Mouse (Mus musculus): ENCODE results near the gene Hinfp.
"Not testable (repeated sequence)": the region's sequence is repeated elsewhere in the genome, so short reads cannot be mapped to it uniquely, and the experiment has no call there.

The Hinfp gene

GRCm38 (mm10) chr9:44311136-44312134, 6.0 kb upstream of the Hinfp start:
- peak; percentile 65 for DNase-seq

DNA sequence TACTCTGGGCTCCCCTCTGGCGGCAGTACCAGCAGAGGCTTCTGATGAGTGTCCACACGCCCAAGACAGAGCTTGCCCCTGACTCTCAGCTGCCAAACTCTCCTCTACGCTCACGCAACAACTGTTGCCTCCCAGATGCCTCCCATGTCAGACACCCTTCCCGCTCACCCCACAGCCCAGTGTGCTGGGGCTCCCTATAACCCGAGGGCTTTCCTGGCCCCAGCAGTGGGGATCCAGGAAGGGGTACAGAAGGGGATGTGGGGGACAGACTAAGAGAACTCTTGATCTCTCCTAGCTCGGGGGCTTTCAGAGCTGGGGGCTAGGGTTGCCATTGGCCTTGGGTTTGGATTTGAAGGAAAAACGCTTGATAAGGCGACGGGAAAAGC, 5.3 kb upstream of the Hinfp start:
- no peak for DNase-seq

DNA sequence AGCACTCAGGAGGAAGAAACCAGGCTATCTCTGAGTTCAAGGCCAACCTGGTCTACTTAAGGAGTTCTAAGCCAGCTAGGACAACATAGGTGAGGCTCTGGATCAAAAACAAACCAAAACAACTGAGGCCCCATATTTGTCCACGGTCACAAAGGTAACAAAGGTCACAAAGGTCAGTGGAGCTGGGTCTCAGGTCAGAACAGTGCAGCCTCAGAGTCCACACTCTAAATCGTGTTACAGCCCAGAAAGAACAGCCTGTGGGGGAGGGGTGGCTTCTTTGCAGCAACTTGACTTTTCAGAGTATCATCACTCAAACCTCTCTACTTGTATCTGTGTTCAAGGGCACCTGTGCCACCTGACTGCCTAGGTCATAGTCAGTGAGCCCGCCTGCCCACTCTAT, 4.3 kb upstream of the Hinfp start:
- DNase-seq = no peak

DNA sequence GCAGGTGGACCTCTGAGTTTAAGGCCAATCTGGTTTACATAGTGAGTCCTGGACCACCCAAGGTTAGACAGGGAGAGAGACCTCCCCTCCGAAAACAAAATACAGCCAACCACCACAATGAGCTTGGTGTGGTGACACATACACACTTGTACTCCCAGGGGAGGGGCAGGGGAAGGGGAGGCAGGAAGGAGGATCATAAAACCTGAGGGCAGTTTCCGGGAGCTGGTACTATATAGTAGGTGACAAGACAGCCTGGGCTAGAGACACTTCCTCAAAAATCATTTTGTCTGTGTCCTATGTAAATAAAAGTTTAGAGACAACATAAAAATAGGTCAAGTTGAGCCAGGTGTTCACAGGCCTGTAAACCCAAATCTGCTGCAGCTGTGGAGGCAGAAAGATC, 1.8 kb upstream of the Hinfp start:
- no peak for DNase-seq

- no peak for DNase-seq
Measured at GRCm38 (mm10) chr9:44306532-44306931, 1.1 kb upstream of the Hinfp start.

DNA sequence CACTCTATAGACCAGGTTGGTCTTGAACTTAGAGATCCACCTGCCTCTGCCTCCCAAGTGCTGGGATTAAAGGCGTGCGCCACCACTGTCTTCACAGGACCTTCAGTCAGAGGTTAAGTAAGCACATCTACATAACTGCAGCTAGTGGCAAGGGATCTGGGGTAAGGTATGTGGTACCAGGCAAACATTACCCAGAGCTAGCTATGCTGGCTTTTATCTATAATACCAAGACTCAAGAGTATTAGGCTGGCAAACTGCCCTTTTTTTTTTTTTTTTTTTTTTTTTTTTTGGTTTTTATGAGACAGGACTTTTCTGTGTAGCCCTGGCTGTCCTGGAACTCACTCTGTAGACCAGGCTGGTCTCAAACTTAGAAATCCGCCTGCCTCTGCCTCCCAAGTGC, 5.5 kb downstream of the Hinfp start:
- not testable (repeated sequence) for DNase-seq

DNA sequence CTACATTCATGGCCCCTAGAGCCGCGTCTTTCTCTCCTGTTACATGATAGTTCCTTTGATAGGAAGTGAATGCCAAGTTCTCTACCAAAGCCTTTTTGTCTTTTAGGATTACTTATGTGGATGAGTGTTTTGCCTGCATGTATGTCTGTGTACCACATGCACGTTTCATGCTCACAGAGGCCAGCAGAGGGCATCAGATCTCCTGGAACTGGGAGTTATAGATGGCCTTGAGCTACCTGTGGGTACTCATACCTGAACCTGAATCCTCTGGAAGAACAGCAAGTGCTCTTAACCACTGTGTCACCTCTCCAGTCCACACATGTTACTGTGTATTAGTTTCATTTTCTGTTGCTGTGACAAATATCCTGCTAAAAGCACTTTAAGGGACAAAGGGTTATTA, 13.0 kb downstream of the Hinfp start:
- DNase-seq = peak; percentile 51

DNA sequence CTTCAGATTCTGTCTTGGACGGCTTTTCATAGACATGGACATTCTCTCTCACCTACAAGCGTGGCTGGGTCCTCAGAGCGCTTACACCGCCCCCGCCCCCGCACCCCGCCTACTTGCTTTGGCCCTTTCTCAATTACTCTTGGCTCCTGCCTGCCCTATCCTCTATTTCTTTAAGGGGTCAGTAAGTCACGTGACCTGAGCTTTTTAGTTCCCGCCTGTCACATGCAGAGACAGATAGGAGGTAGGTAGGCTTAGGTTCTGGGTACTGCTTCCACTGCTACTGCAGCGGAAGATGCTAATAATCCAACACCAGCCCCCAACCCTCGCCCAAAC, 16.5 kb downstream of the Hinfp start:
- DNase-seq = peak; percentile 36

DNA sequence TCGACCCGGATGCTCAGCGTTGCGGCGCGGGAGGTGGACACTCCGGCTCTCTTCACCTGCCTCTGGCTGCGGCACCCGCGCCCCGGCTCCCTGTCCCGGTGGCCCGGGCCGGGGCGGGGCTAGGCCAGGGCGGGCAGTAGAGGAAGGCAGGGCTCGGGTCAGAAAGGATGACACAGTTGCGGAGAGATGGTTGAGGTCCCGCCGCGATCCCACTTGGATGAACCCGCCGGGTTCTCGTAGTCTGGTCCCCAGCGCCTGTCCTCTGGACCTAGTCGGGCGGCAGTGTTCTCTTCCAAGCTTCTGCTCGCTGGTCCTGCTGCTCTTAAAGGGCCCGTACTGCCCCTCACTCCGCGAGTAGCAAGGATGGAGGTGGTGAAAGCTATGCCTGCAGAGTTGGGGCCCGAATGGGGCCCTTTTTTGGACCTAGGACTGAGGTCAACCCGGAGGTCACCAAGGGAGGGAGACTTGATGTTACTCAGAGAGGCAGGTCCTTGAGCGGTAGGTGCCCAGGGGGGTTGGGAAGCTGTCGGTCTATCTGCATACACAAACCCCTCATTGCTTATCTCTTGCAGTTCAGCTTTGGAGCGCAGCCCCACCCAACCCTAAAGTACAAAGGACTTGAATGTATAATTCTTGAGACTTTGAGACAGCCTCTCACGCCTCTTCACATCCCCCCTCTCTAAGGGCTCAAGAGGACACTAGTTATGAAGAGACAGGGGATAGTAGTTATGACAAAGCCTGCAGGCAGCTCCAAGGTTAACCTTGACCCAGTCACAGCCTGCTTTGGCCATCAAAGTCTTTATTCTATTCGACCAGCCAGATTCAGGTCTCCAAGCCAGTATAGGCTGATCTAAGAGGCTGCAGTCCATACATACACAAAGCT, 17.2 kb downstream of the Hinfp start, which contains the start of gene Abcg4:
Abcg4 (minus strand) TSS at position 540 of the 883 bp plus-strand sequence.
- DNase-seq = peak; percentile 68

GRCm38 (mm10) chr9:44287401-44288075, 17.9 kb downstream of the Hinfp start:
- peak; percentile 67 for DNase-seq

- no peak for DNase-seq
Measured at GRCm38 (mm10) chr9:44287003-44287400, 18.5 kb downstream of the Hinfp start.

GRCm38 (mm10) chr9:44286256-44286850, 19.1 kb downstream of the Hinfp start:
- DNase-seq = peak; percentile 11

DNA sequence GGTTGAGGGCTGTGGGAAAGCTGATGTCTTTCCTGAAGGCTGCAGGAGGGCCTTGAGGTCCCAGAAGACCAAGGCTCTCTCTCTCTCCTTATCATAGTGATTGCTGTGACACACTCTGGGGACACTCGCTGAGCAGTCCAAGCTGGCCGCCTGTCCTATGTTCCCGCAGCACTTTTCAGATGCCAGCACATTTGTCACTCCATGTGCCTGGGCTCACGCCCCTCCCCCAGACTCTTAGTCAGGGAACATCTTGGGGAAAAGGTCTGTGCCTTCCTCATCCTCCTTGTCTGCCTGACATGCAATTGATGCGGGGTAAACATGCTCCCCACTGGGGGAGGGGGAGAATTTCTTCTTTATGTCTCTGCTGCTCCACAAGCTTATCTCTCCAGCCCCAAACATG, 22.3 kb downstream of the Hinfp start:
- no peak for DNase-seq

DNA sequence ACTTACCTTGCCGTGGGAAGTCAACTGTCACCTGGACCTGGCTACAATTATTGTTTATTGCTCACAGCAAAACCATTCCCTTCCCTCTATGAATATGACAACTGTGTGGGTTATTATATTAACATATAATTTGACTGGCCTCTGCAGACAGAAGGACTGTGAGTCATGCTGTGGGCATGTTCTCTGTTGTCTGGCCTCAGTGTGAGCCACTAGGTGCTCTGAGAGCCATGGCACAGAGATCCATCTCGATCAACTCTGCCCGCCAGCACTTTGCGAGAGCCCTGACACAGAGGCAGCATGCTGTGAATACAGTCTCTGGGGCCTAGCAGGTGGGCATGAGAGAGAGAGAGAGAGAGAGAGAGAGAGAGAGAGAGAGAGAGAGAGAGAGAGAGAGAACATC, 35.5 kb downstream of the Hinfp start:
- no peak for DNase-seq

DNA sequence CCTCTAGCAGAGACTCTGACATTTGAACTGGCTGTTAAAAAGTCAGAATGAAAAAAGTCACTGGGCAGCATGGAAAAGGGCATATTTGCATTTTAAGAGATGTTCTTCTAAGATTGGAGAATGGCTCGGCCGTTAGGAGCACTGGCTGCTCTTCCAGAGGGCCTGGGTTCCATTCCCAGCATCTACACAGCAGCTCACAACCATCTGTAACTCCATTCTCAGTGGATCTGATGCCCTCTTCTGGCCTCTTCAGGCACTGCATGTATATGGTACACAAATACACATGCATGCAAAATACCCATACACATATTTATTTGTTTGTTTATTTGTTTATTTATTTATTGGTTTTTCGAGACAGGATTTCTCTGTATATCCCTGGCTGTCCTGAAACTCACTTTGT, 36.4 kb downstream of the Hinfp start:
- DNase-seq = no peak

DNA sequence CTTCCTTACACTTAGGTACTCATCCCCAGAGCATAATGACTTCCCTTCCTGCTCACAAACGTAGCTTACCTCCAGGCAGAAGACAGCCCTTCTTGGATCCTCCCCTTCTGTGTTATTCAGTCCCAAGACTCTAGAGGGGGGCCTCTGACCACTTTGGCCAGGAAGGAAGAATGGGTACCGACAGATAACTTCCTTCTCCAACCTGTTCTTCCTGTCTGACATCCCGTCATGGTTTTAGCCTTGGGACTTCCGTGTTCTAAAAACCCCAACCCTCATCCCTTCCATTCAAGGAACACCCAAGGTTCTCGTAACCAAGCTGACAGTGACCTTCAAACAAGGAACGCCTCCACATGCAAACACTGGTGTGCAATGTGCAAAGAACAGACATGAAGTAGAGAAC, 37.0 kb downstream of the Hinfp start, which contains the start of gene Nlrx1:
Nlrx1 (minus strand) TSS at position 168 of the 400 bp plus-strand sequence.
- no peak for DNase-seq

GRCm38 (mm10) chr9:44268027-44268360, 37.5 kb downstream of the Hinfp start:
- DNase-seq = peak; percentile 83

DNA sequence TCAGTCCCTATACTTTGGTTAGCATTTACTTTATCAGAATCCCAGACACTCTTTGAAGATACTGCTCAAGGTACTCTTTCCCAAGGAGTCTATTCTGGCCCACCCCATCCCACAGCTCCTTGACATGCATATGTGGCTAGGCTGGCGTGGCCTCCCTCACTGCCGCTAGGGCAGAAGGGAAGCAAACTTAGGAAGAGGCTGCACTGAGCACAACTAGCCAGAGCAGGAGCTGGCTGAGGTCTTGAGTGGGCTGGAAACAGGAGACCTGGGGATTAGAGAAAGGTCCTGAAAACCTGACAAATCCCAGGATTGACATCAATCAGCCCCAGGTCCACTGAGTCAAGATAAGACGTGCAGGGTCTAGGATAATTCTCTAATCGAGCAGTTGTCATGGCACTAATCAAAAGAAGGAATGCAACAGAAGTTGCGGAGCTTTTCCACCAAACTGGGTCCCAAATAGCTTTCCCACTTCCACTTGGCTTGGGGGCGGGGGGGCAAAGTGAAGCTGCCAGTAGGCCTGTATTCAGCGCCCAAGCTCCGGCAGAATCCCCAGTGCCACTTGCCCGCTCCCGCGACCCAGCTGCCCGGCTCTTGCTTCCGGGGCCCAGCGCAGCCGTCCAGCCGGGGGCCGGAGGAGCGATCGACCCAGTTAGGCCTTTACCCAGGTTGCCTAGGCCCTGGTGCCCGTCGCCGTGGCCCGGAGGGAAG, 38.0 kb downstream of the Hinfp start:
- DNase-seq = peak; percentile 47

GRCm38 (mm10) chr9:44266478-44267226, 38.8 kb downstream of the Hinfp start:
- DNase-seq = no peak

GRCm38 (mm10) chr9:44261388-44261787, 44.1 kb downstream of the Hinfp start:
- DNase-seq = no peak

GRCm38 (mm10) chr9:44259014-44259413, 46.5 kb downstream of the Hinfp start:
- DNase-seq = no peak

Measured in embryo, embryonic 11 days (tissue).